Mouse (Mus musculus): ENCODE measurements around the gene Cep41.

DNA sequence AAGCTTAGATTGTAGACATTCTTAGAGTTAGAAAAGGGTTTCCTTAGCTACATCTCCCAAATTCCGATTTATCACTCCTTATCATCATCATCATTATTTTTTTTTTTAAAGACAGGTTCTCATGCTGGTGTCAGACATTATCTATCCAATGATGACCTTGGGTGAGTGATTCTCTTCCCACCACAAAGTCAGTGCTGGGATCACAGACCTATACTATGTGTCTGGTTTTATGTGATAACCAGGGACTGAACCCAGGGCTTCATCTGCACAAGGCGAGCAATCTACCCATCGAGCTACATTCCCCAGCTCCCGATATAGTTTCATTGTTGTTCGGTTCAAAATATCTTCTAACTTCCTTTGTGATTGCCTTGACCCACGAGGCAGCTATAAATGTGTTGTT lies 19.9 kb upstream of the Cep41 start:
- TF ChIP-seq CHD2 (IDR thresholded peaks at IDR 0.05; ENCODE audit: low read depth, low read length) (no peak), ZNF384 (IDR thresholded peaks at IDR 0.05; ENCODE audit: low read depth, low read length) (no peak), MAFK (IDR thresholded peaks at IDR 0.05; ENCODE audit: insufficient read depth, low read depth, low read length) (no peak), HCFC1 (IDR thresholded peaks at IDR 0.05; ENCODE audit: borderline replicate concordance, insufficient read depth, low read length) (no peak), ZC3H11A (IDR thresholded peaks at IDR 0.05; ENCODE audit: borderline replicate concordance, low read depth, low read length) (no peak)

Data from ES-E14 (cell line).